Mouse (Mus musculus): ENCODE results near the gene Plppr2. TPM values are rescaled to one million over a fixed set of nuclear protein-coding genes. Genes with fewer than 3 reads are reported as not detected.

Plppr2 gene
- polyA plus RNA-seq, 1 experiment from 2014 or later, result 100 TPM

DNA sequence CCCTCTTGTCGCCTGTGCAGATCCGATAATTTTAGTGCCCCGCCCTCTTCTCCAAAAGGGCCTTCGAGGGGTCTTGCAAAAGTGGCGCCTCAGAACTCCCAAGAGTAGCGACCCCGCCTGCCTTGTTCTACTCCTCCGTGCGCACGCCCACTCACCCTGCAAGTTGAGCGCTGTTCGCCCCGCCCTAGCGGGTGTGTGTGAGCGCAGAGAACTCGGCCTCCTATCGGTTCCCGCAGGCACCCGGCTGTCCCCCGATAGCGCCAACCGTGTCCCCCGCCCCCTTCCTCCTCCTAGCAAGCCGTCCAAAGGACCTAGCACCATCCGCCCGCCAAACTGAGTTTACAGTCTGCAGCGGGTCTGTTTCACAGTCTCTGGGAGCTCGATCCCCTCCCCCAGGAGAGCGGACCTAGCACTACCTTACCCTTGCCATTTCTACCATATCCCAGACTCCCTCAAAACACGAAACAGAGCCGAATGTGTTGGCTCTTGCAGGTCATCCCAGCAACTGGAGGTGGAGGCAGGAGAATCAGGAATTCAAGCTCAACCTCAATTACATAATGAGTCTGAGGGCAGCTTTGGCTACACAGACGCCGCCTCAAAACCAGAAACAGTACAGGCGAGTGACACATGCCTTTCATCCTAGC, 25.7 kb downstream of the Plppr2 start:
- Histone ChIP-seq H3K36me3 (no peaks in the 10 kb centered on the region), H3K27me3 (replicated peaks) (peaks cover 52% of the 10 kb centered on the region), H3K9ac (replicated peaks) (peak overlapping the region; percentile 30), H3K9me3 (replicated peaks) (no peaks in the 10 kb centered on the region), H3K4me2 (peak overlapping the region; percentile 78), H3K4me3 (replicated peaks) (peak overlapping the region; percentile 40), H3K4me1 (peaks cover 24% of the 10 kb centered on the region), H3K27ac (replicated peaks) (no peak overlapping the region)
- WGBS, result 5% methylated on average over 34 of the region's 34 CpGs
- peak; percentile 29; the same call in 1 of the 2 replicates for ATAC-seq (ENCODE audit: low FRiP score)

DNA sequence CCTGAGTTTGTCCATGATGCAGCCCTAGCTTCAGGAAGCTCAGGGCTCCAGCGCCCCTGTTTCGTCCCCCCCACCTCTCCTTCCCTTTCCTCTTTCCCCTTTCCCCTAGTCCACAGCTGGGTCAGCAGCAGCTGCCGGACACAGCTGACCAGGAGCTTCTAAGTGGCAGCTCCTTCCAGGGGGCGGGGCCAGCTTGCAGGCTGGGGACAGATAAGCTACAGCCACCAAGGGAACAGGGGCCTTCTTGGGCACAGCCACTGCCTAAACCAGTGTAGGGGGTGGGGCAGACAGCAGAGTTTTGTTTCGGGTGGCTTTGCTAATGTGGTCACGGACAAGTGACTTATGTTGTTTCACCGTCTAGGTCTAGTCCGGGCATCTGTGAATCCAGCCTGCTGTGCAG, 26.6 kb downstream of the Plppr2 start, which contains the start of gene Epor:
TSS of gene Epor (minus strand) at position 90 of the 400 bp plus-strand sequence.
- Histone ChIP-seq H3K4me3 (replicated peaks) (peak within 1 kb of the TSS; percentile 40), H3K27ac (replicated peaks) (no peak within 1 kb of the TSS), H3K27me3 (replicated peaks) (peaks cover 55% of the 10 kb centered on the region), H3K36me3 (no peaks in the 10 kb centered on the region), H3K4me1 (peaks cover 24% of the 10 kb centered on the region), H3K4me2 (peak within 1 kb of the TSS; percentile 78), H3K9ac (replicated peaks) (peak within 1 kb of the TSS; percentile 30), H3K9me3 (replicated peaks) (no peaks in the 10 kb centered on the region)
- WGBS, result 19% methylated on average over 7 of the region's 8 CpGs
- ATAC-seq (ENCODE audit: low FRiP score), result no peak

GRCm38 (mm10) chr9:21968883-21969282, 32.0 kb downstream of the Plppr2 start:
- Histone ChIP-seq H3K27me3 (replicated peaks) (0 out of 2 replicates have a peak, but pooled peaks cover 7% of the 10 kb centered on the region), H3K4me3 (replicated peaks) (no peak overlapping the region), H3K4me1 (no peaks in the 10 kb centered on the region), H3K9me3 (replicated peaks) (no peaks in the 10 kb centered on the region), H3K9ac (replicated peaks) (no peak overlapping the region), H3K4me2 (no peak overlapping the region), H3K27ac (replicated peaks) (no peak overlapping the region), H3K36me3 (no peaks in the 10 kb centered on the region)
- 71% methylated on average over 6 of the region's 6 CpGs for WGBS
- ATAC-seq (ENCODE audit: low FRiP score), result no peak

- H3K4me1 ChIP-seq, result no peaks in the 10 kb centered on the region
- H3K4me2 ChIP-seq, result no peak overlapping the region
- H3K9me3 ChIP-seq (replicated peaks), result no peaks in the 10 kb centered on the region
- WGBS, result 93% methylated on average over 4 of the region's 4 CpGs
- no peak overlapping the region for H3K9ac ChIP-seq (replicated peaks)
- H3K27ac ChIP-seq (replicated peaks), result no peak overlapping the region
- H3K27me3 ChIP-seq (replicated peaks), result 0 out of 2 replicates have a peak, but pooled peaks cover 3% of the 10 kb centered on the region
- no peak for ATAC-seq (ENCODE audit: low FRiP score)
- H3K4me3 ChIP-seq (replicated peaks), result no peak overlapping the region
- H3K36me3 ChIP-seq, result no peaks in the 10 kb centered on the region
These were observed 32.5 kb downstream of the Plppr2 start for GRCm38 (mm10) chr9:21969304-21969703.

GRCm38 (mm10) chr9:21976626-21977175, 39.9 kb downstream of the Plppr2 start:
- H3K27ac ChIP-seq (replicated peaks), result no peak overlapping the region
- WGBS, result 90% methylated on average over 10 of the region's 10 CpGs
- no peak for ATAC-seq (ENCODE audit: low FRiP score)

GRCm38 (mm10) chr9:21977331-21977730, 40.5 kb downstream of the Plppr2 start:
- H3K4me1 ChIP-seq, result no peaks in the 10 kb centered on the region
- no peaks in the 10 kb centered on the region for H3K36me3 ChIP-seq
- no peak overlapping the region for H3K4me3 ChIP-seq (replicated peaks)
- H3K9me3 ChIP-seq (replicated peaks), result no peaks in the 10 kb centered on the region
- no peaks in the 10 kb centered on the region; the same call in 1 of the 2 replicates for H3K27me3 ChIP-seq (replicated peaks)
- ATAC-seq (ENCODE audit: low FRiP score), result no peak
- H3K27ac ChIP-seq (replicated peaks), result no peak overlapping the region
- H3K4me2 ChIP-seq, result no peak overlapping the region
- H3K9ac ChIP-seq (replicated peaks), result no peak overlapping the region
- 84% methylated on average over 5 of the region's 5 CpGs for WGBS

More at GRCm38 (mm10) chr9:21976626-21977175, 39.9 kb downstream of the Plppr2 start:
- Histone ChIP-seq H3K9me3 (replicated peaks) (no peaks in the 10 kb centered on the region), H3K27me3 (replicated peaks) (no peaks in the 10 kb centered on the region), H3K4me3 (replicated peaks) (no peak overlapping the region), H3K36me3 (no peaks in the 10 kb centered on the region), H3K4me1 (no peaks in the 10 kb centered on the region), H3K4me2 (no peak overlapping the region), H3K9ac (replicated peaks) (no peak overlapping the region)

DNA sequence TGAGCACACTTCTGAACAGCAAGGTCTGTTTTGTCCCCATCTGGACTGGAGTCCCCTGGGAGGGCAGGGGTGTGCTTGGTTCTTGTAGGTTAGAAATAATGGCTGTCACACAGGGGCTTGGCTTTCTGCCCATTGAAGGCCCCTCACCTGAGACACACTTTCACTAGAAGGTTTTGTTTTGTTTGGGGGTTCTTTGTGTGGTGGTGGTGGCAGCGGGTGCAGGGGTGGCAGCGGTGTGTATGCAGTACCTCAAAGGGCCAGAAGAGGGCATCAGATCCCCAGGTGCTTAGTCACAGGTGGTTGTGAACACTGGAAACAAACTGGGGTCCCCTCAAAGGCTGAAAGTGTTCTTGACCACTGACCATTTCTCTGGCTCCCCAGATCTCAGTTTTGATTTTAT, 41.1 kb downstream of the Plppr2 start:
- Histone ChIP-seq H3K4me3 (replicated peaks) (no peak overlapping the region), H3K4me1 (no peaks in the 10 kb centered on the region), H3K4me2 (no peak overlapping the region), H3K27me3 (replicated peaks) (no peaks in the 10 kb centered on the region; the same call in 1 of the 2 replicates), H3K27ac (replicated peaks) (no peak overlapping the region), H3K9me3 (replicated peaks) (no peaks in the 10 kb centered on the region), H3K9ac (replicated peaks) (no peak overlapping the region), H3K36me3 (no peaks in the 10 kb centered on the region)
- no peak for ATAC-seq (ENCODE audit: low FRiP score)
- 23% methylated on average over 2 of the region's 2 CpGs for WGBS

GRCm38 (mm10) chr9:21978398-21979128, 41.7 kb downstream of the Plppr2 start:
- Histone ChIP-seq H3K36me3 (no peaks in the 10 kb centered on the region), H3K4me1 (no peaks in the 10 kb centered on the region), H3K4me3 (replicated peaks) (no peak overlapping the region), H3K9ac (replicated peaks) (no peak overlapping the region), H3K9me3 (replicated peaks) (no peaks in the 10 kb centered on the region), H3K4me2 (no peak overlapping the region), H3K27me3 (replicated peaks) (no peaks in the 10 kb centered on the region; the same call in 1 of the 2 replicates), H3K27ac (replicated peaks) (no peak overlapping the region)
- ATAC-seq (ENCODE audit: low FRiP score), result no peak
- WGBS, result 89% methylated on average over 4 of the region's 4 CpGs

- Histone ChIP-seq H3K9me3 (replicated peaks) (no peaks in the 10 kb centered on the region), H3K27ac (replicated peaks) (no peak overlapping the region), H3K4me1 (peaks cover 12% of the 10 kb centered on the region), H3K36me3 (no peaks in the 10 kb centered on the region), H3K4me3 (replicated peaks) (no peak overlapping the region), H3K27me3 (replicated peaks) (peaks cover 28% of the 10 kb centered on the region), H3K9ac (replicated peaks) (no peak overlapping the region), H3K4me2 (no peak overlapping the region)
- WGBS, result 32% methylated on average over 3 of the region's 3 CpGs
- no peak for ATAC-seq (ENCODE audit: low FRiP score)
These were observed 47.1 kb downstream of the Plppr2 start for GRCm38 (mm10) chr9:21983911-21984310.

- peak overlapping the region; percentile 62 for H3K4me2 ChIP-seq
- ATAC-seq (ENCODE audit: low FRiP score), result no peak
- H3K4me3 ChIP-seq (replicated peaks), result peak overlapping the region; percentile 34
- peaks cover 25% of the 10 kb centered on the region for H3K4me1 ChIP-seq
- H3K27me3 ChIP-seq (replicated peaks), result peaks cover 61% of the 10 kb centered on the region
- H3K27ac ChIP-seq (replicated peaks), result no peak overlapping the region
- no peaks in the 10 kb centered on the region for H3K9me3 ChIP-seq (replicated peaks)
- no peaks in the 10 kb centered on the region for H3K36me3 ChIP-seq
- 11% methylated on average over 32 of the region's 36 CpGs for WGBS
- H3K9ac ChIP-seq (replicated peaks), result 0 out of 2 replicates have a peak overlapping the region, but pooled peaks have one; percentile 17
These were observed 50.9 kb downstream of the Plppr2 start for GRCm38 (mm10) chr9:21987592-21988342.

DNA sequence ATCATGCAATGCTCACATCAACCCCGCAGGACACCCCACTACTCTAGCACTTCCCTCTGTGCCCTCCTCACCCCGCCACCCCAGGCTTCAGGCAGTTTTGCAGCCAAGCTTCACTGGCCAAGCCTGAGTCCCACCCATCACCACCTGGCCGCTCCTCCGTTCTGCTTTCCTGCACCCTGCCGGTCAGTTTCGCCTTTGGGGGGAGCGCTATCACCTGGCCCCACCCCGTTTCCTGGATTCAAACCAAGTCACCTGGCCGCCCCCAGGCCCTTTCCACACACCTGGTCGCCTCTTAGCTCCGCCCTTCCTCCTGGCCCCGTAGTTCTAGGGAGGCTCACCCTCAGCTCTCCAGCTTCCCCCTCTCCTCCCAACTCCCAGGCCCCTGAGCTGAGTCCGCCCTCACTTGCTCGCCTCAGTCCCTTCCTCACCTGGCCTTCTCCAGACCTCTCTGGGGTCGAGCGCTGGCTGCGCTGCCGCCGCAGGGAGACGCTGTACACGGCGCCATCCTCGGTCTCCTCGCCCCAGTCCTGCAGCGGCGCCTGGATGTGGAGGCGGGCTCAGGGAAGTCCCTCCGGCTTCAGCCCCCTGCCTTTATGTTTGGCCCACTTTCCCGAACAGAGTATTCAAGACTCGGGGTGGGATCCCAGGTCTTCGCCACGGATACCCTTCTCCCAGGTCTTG, 51.7 kb downstream of the Plppr2 start:
- Histone ChIP-seq H3K27me3 (replicated peaks) (peaks cover 61% of the 10 kb centered on the region), H3K9me3 (replicated peaks) (no peaks in the 10 kb centered on the region), H3K4me3 (replicated peaks) (peak overlapping the region; percentile 34), H3K4me2 (peak overlapping the region; percentile 62), H3K9ac (replicated peaks) (peak overlapping the region; percentile 17), H3K36me3 (no peaks in the 10 kb centered on the region), H3K4me1 (peaks cover 25% of the 10 kb centered on the region), H3K27ac (replicated peaks) (no peak overlapping the region)
- no peak for ATAC-seq (ENCODE audit: low FRiP score)
- WGBS, result under 1% methylated on average over 32 of the region's 32 CpGs

Data from neural tube, embryonic 15.5 days (tissue).